Mouse (Mus musculus): ENCODE results near the gene Kansl2. TPM values are rescaled to one million over a fixed set of nuclear protein-coding genes. Genes with fewer than 3 reads are reported as not detected.
A peak's percentile ranks its signal among the peaks of the same experiment; 100 is the strongest.
"Not testable (repeated sequence)": the region's sequence is repeated elsewhere in the genome, so short reads cannot be mapped to it uniquely, and the experiment has no call there.

The Kansl2 gene
- polyA plus RNA-seq, 1 experiment from 2014 or later = 144 TPM

DNA sequence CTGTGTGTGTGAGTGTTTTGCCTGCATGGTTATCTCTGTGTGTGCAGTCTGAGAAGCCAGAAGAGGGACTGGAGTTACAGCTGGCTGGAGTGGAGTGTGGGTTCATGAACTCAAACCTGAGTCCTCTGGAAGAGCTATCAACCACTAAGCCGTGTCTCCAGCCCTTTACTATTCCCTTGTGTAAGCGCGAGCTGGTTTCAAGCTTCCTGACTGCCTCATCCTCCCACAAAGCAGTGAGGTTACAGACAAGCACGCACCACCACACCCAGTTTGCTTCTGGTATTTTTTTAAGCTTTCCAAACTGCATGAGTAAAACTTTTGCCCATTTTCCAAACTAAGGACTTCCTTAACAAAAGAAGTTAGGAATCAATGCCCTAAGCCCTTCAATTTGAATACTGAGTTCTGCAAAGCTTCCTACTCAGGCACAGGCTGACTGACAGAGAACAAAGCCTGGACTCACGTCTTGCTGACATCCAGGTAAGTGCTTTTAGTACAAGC is 5.9 kb downstream of the Kansl2 start:
- H3K4me1 ChIP-seq = peaks cover 14% of the 10 kb centered on the region
- no peaks in the 10 kb centered on the region for H3K9me3 ChIP-seq
- H3K36me3 ChIP-seq (replicated peaks) = peaks cover 100% of the 10 kb centered on the region
- WGBS = 94% methylated on average over 5 of the region's 5 CpGs
- H3K27me3 ChIP-seq (ENCODE audit: poor library complexity, severe bottlenecking) = no peaks in the 10 kb centered on the region
- no peak overlapping the region for H3K27ac ChIP-seq
- no peak for DNase-seq (ENCODE audit: extremely low spot score, low spot score)
- no peak overlapping the region for H3K4me3 ChIP-seq

DNA sequence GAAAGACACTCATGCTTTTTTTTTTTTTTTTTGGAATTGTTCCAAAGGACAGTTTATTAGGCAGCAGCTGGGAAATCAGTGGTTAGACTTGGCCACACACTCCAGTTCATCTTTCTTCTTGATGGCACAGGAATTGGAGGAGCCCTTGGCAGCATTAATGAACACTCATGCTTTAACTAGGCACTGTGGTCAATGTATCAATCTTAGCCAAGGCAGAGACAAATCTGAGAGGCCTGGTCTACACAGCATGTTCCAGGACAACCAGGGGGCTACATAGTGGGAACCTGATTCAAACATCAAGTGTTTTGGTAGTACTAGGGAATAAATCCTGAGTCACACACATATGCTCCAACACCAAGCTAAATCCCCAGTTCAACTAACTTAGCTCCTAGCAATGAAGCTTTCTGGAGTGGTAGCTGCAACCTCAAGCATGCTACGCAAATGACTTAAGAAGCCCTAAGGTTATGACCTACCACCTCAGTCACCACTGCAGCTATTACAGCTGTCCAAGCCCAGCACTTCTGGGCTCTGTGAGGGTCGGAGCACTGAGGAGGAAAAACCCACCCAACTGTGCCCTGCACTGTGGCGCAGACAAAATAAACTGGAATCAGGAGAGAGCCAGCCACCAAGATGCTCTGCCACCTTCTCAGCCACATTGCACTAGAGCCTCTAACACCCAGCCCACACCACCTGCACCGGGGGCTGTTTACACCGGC is 6.8 kb downstream of the Kansl2 start:
- H3K9me3 ChIP-seq = no peaks in the 10 kb centered on the region
- H3K4me3 ChIP-seq = no peak overlapping the region
- no peak overlapping the region for H3K27ac ChIP-seq
- no peak for DNase-seq (ENCODE audit: extremely low spot score, low spot score)
- peaks cover 100% of the 10 kb centered on the region for H3K36me3 ChIP-seq (replicated peaks)
- peaks cover 5% of the 10 kb centered on the region for H3K4me1 ChIP-seq
- no peaks in the 10 kb centered on the region for H3K27me3 ChIP-seq (ENCODE audit: poor library complexity, severe bottlenecking)
- WGBS = 93% methylated on average over 5 of the region's 5 CpGs

DNA sequence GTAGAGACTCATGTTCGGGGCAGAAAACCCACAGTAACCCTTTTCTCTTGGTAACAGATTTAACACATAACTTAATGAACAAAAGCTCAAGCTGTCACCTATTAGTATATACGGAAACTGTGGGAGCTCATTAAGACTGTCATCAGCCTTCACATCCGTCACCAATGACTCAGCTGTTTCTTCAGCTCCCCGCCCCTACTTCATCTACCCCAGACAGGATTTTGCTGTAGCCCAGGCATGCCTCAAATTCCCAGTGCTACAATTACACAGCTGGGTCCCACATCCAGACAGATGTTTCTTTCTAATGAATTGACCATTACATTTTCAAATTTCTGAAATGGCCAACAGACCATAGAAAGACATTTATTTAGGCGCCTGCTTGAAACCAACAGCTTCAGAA is 8.0 kb downstream of the Kansl2 start:
- Histone ChIP-seq H3K4me3 (no peak overlapping the region), H3K9me3 (no peaks in the 10 kb centered on the region), H3K27ac (no peak overlapping the region), H3K27me3 (ENCODE audit: poor library complexity, severe bottlenecking) (no peaks in the 10 kb centered on the region), H3K36me3 (replicated peaks) (peaks cover 100% of the 10 kb centered on the region), H3K4me1 (no peaks in the 10 kb centered on the region)
- DNase-seq (ENCODE audit: extremely low spot score, low spot score) = no peak
- WGBS = 81% methylated on average over 5 of the region's 5 CpGs

DNA sequence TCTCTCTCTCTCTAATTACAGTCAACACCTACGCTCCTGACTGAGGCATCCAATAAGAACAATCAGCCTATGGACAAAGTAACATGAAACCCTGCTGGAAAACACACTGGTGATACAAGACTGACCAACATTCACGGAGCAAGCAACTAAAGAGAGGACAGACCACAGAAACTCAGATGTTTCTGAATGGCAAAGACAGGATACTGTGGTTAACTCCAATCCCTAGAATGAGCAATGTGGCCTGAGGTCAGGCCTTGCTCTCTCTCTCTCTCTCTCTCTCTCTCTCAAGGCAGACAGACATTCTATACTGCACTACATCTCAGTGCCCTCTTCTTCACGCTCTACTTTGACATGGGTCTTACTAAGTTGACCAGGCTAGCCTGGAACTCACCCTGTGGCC is 12.8 kb downstream of the Kansl2 start:
- H3K36me3 ChIP-seq (replicated peaks) = peaks cover 90% of the 10 kb centered on the region
- no peaks in the 10 kb centered on the region for H3K27me3 ChIP-seq (ENCODE audit: poor library complexity, severe bottlenecking)
- H3K4me1 ChIP-seq = no peaks in the 10 kb centered on the region
- H3K4me3 ChIP-seq = no peak overlapping the region
- DNase-seq (ENCODE audit: extremely low spot score, low spot score) = no peak
- H3K9me3 ChIP-seq = no peaks in the 10 kb centered on the region
- H3K27ac ChIP-seq = no peak overlapping the region
- WGBS = 99% methylated on average over 3 of the region's 3 CpGs

DNA sequence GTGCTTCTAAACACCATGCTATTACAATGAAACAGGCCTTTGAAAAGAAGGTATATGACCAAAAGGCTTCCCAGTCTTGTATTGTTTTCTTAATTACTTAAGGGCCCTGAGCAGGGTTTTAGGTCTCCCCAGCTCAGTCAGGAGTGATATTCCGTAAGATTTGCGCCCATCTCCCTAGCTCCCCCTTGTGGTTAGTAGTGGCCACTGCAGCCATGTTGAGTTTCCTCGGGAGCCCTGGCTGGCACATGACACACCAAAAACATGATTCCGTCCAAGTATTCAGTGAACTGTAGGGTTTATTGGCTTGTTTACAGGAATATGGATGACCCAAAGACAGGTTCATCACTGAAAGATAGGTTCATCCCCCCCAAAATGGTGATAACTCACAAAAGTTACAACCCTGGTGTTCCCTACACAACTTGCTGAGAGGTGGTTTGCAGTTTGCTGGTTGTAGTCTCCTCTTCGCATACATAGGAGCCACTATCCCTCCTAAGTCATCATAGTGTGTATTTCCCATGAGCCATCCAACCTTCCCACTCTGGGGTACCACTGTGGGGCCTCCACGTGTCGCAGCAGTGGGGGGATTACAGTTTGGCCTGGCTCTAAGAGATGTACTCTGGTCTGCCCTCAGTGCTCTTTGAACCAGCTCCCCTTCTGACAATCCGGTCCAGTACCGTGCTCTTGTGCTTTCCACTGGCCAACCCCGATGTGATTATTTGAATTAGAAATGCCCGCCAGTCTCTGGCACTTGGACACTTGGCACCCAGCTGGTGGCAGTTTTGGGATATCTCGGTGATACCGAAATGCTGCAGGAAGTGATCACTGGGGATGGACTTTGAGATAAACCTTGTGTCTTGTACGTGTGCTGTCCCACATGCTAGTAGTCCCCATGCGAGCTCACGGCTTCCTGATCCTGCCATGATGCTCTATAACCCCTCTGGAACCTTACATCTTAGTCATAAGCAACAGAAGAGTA is 16.4 kb downstream of the Kansl2 start:
- 72% methylated on average over 16 of the region's 16 CpGs for WGBS
- Histone ChIP-seq H3K9me3 (no peaks in the 10 kb centered on the region), H3K27me3 (ENCODE audit: poor library complexity, severe bottlenecking) (no peaks in the 10 kb centered on the region), H3K36me3 (replicated peaks) (peaks cover 54% of the 10 kb centered on the region), H3K4me3 (no peak overlapping the region; the same call in 1 of the 2 replicates), H3K27ac (no peak overlapping the region), H3K4me1 (peaks cover 7% of the 10 kb centered on the region)
- peak; percentile 55 for DNase-seq (ENCODE audit: extremely low spot score, low spot score)

DNA sequence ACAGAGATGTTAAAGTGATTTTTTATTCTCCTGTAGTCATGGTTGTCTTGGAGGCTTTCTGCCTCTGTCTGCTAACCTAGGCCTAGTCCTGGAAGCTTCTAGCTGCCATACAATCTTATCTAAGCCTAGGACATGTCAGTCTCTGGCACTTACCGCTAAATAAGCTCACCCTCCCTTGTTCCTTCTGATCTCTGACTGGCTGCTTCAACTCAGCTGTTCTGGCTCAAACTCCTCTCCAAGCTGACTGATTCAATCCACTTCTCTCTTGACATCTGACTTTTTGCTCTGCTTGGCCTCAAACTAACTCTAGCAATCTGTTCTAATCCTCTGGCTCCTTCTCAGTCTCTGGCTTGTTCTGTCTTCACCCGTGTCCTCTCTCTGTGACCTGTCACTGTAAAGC is 19.2 kb downstream of the Kansl2 start:
- WGBS = 87% methylated on average over 2 of the region's 2 CpGs

DNA sequence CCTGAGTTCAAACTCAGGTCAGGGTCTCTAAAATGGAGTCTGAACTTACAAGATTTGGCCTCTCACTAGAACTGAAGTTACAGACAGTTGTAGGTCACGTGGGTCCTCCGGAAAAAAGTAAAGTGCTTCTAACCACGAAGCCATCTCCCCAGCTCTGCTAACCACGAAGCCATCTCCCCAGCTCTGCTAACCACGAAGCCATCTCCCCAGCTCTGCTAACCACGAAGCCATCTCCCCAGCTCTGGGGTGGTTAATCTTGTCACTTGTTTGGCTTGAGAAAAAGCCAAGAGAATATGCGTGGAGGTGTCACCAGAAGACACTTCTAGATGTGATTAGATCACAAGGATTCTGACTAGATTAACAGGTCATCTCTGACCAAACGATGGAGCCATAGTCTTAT is 19.9 kb downstream of the Kansl2 start:
- 88% methylated on average over 8 of the region's 8 CpGs for WGBS
- Histone ChIP-seq H3K27me3 (ENCODE audit: poor library complexity, severe bottlenecking) (no peaks in the 10 kb centered on the region), H3K36me3 (replicated peaks) (peaks cover 20% of the 10 kb centered on the region), H3K27ac (no peak overlapping the region), H3K9me3 (no peaks in the 10 kb centered on the region), H3K4me1 (peaks cover 16% of the 10 kb centered on the region), H3K4me3 (no peak overlapping the region)
- no peak for DNase-seq (ENCODE audit: extremely low spot score, low spot score)

More for the DNA sequence above, 19.2 kb downstream of the Kansl2 start:
- DNase-seq (ENCODE audit: extremely low spot score, low spot score); H3K27ac ChIP-seq; H3K27me3 ChIP-seq (ENCODE audit: poor library complexity, severe bottlenecking); H3K9me3 ChIP-seq; H3K4me3 ChIP-seq: not testable (repeated sequence)
- peaks cover 16% of the 10 kb centered on the region for H3K4me1 ChIP-seq
- H3K36me3 ChIP-seq (replicated peaks) = peaks cover 26% of the 10 kb centered on the region

DNA sequence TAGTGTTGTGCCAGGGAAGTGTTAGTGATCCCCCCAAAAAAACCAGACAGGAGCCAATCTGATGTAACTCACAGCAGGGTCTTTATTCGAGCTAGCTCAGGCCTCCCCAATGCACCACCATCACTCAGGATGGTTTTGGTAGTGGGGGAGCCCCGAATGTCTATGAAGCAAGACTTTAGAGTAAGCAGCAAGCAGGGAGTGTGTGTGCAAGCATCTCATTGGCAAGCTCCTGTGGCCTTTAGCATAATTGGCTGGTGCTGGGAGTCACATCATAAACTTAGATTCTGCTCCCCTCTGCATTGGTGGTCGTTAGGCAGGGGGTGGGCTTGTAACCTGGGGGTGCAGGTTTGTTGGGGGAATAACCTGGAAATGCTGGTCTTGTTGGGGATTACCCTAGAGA is 20.4 kb downstream of the Kansl2 start:
- not testable (repeated sequence) for H3K4me3 ChIP-seq; H3K27me3 ChIP-seq (ENCODE audit: poor library complexity, severe bottlenecking); DNase-seq (ENCODE audit: extremely low spot score, low spot score); H3K27ac ChIP-seq; H3K9me3 ChIP-seq
- Histone ChIP-seq H3K36me3 (replicated peaks) (peaks cover 20% of the 10 kb centered on the region), H3K4me1 (peaks cover 16% of the 10 kb centered on the region)
- 78% methylated on average over 3 of the region's 3 CpGs for WGBS

DNA sequence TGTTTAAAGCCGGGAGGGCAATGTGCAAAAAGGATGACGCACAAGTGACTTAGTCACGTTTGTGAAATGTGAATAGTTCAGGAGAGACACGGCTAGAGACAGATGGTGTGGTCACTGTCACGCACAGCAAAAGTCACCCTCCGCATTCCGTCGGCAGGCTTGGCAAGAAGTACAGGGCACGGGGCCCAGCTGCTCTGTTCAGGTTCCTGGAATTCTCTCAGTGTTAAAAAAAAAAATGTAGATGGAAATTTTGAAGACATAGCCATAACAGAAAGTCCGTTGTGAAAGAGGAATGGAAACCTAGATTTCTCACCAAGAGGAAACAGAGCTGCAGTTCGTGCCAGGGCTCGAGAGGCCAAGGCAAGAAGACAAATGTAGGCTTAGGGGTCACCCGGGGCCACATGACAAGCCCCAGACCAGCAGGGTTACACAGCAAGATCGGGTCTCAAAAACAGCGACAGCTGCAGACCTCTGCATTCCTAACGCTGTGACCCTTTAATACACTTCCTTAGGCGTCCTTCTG is 21.2 kb downstream of the Kansl2 start:
- Histone ChIP-seq H3K27me3 (ENCODE audit: poor library complexity, severe bottlenecking) (no peaks in the 10 kb centered on the region), H3K4me1 (peaks cover 16% of the 10 kb centered on the region), H3K27ac (no peak overlapping the region), H3K9me3 (no peaks in the 10 kb centered on the region), H3K36me3 (replicated peaks) (peaks cover 12% of the 10 kb centered on the region), H3K4me3 (no peak overlapping the region)
- no peak for DNase-seq (ENCODE audit: extremely low spot score, low spot score)
- 73% methylated on average over 17 of the region's 17 CpGs for WGBS

DNA sequence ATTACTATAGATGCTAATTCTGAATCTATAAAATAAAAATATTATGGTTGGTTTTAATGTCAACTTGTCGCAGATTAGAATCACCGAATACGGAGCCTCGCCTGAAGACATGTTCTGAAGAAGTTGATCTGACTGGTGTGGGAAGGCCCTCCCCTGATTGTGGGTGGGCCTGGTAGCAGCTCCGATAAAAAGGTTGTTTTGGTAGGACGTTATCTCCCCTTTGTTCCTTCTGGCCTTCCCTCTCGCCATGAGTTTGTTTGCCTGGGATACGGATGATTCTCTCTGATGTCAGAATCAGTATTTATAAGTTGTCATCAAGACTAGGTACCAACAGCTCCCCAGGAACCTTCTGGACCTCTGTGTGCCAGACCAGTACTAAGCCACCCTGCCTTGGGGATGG is 21.8 kb downstream of the Kansl2 start:
- peaks cover 16% of the 10 kb centered on the region for H3K4me1 ChIP-seq
- H3K9me3 ChIP-seq = no peaks in the 10 kb centered on the region
- peaks cover 6% of the 10 kb centered on the region for H3K36me3 ChIP-seq (replicated peaks)
- H3K4me3 ChIP-seq = no peak overlapping the region
- DNase-seq (ENCODE audit: extremely low spot score, low spot score) = no peak
- WGBS = 80% methylated on average over 8 of the region's 8 CpGs
- H3K27me3 ChIP-seq (ENCODE audit: poor library complexity, severe bottlenecking) = no peaks in the 10 kb centered on the region
- no peak overlapping the region for H3K27ac ChIP-seq

DNA sequence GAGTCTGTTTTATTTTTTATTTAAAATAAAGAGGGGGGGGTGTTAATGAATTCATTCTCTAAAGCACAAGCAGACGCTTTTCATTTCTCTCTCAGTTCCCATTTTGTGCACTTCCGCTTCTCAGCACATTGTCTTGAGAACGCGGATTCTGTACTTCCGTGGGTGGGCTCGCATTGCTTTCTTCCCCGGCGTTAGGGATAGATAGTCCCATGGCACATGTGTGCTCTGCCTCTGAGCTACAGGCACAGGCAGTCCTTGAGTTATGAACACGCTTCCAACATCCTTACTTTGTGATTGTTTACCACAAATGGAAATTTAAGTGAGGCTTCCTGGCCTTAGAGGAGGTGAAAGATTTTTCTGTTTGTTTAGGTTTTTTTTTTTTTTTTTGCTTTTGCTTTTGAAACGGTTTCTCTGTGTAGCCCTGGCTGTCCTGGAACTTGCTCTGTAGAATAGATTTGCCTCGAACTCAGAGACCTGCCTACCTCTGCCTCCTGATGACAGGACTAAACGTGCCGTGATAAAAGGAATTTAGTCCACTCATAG is 22.6 kb downstream of the Kansl2 start:
- Histone ChIP-seq H3K4me3 (no peak overlapping the region), H3K36me3 (replicated peaks) (no peaks in the 10 kb centered on the region), H3K4me1 (peaks cover 16% of the 10 kb centered on the region), H3K9me3 (no peaks in the 10 kb centered on the region), H3K27me3 (ENCODE audit: poor library complexity, severe bottlenecking) (no peaks in the 10 kb centered on the region), H3K27ac (no peak overlapping the region)
- DNase-seq (ENCODE audit: extremely low spot score, low spot score) = no peak
- 79% methylated on average over 13 of the region's 13 CpGs for WGBS

DNA sequence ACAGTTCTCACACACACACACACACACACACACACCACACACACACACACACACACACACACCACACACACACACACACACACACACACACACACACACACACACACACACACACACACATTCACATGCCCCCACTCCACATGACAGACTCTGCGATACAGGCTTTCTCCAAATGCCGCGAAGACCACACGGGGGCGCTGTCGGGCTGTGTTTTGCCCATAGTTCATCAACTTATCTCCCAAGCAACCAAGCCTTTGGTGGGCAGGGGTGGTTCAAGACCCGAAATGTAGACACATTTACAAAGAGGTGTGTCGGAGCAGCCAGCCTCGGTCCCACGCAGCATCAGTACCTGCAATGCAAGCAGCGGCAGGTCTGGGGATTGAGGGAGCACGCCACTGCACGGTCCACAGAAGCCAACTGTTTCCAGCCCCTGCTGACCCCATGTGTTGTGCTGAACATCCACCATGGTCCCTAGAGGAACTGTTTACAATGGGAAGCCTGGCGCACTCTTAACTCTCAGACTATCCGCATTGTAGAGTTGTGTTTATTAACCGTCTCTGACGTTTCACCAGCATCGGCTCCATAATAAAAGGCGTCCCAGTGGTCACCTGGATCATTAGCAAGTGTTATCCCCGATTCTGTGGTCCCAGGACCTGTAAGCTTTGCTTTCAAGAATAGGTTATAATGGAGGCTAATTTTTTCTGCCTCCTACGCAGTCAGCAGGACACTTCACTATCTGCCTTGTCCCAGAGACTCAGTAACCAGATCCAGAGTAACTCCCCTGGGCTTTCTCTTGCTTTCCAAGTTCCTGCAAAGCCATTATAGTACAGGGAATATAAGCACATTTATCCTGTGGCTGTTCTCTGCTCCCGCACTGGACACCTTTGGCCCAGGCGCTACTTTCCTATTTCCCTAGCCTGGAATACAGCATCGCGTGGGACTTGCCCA is 23.4 kb downstream of the Kansl2 start:
- Histone ChIP-seq H3K9me3 (no peaks in the 10 kb centered on the region), H3K27ac (no peak overlapping the region), H3K4me1 (peaks cover 16% of the 10 kb centered on the region), H3K4me3 (peak overlapping the region; percentile 39), H3K27me3 (ENCODE audit: poor library complexity, severe bottlenecking) (no peaks in the 10 kb centered on the region), H3K36me3 (replicated peaks) (no peaks in the 10 kb centered on the region)
- DNase-seq (ENCODE audit: extremely low spot score, low spot score) = peak; percentile 81
- WGBS = 34% methylated on average over 25 of the region's 25 CpGs

Measured in forebrain, embryonic 10.5 days (tissue).